Mouse (Mus musculus): ENCODE results near the gene Vmn1r70.

Gene Vmn1r70

DNA sequence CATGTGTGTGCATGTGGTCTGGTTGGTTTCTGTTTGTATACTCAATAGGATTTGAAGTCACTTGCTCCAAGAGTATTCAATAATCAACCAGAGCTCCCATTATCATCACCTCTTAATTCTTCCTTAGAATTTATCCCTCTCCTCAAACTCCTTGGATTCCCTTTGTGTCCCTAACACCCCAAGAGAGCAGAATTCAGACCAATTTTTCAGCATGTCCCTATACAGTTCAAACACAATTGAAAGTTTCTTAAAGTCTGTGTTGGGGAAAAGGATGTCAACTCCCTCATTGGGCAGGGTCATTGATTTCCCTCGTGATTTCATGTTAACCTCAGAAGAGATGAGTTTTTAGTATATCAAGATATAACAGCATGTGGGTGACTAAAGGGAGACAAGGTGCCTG is at the start of gene Vmn1r70:
Gene Vmn1r70, plus strand, starts transcription at position 301 of the 400 bp plus-strand sequence.
- no peak for DNase-seq (ENCODE audit: low spot score in 2 of 2)

DNA sequence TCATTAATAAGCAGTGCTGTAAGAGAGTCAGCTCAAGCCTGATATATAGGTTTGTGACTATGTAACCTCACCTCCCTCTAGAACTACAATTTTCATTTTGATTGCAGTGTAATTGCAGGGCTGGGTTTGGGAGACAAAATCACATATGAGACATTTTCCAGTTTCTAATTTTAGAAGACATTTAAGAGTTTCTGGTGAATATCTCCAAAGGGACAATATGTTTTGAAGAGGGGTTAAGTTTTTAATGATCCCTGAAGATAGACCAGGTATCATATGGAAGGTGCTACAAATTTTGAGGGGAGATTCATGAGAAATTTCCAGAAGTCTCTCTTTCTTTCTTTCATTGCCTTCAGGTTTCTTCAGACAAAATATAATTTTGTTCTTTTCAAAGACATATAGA is 17.8 kb upstream of the Vmn1r70 start, which contains the start of gene Vmn1r69:
Gene Vmn1r69, minus strand, starts transcription at position 101 of the 400 bp plus-strand sequence.
- no peak for DNase-seq (ENCODE audit: low spot score in 2 of 2)

Data from spleen, postnatal 36 days (tissue).